Mouse (Mus musculus) thymus, adult 2 months (tissue): ENCODE data around the gene Ick.

ENCODE experiments used
- CTCF ChIP-seq: fragments of 200-500 bp; IDR thresholded peaks from 2 replicates; pipeline ENCODE4 v1.5.1; 2012; ENCODE audit warnings: mild to moderate bottlenecking, control low read depth, low read length, moderate library complexity, borderline replicate concordance; ENCODE audit not compliant: control insufficient read depth, poor library complexity, insufficient read depth; ENCODE audit errors: extremely low read depth
- POLR2A ChIP-seq: fragments of 200-500 bp; IDR thresholded peaks from 2 replicates; pipeline ENCODE4 v1.6.1; 2012; ENCODE audit warnings: mild to moderate bottlenecking, low read length, control low read depth, moderate library complexity; ENCODE audit not compliant: control insufficient read depth, poor library complexity, insufficient read depth; ENCODE audit errors: extremely low read depth

GRCm38 (mm10) chr9:78122939-78123712 is 14.1 kb downstream of the Ick start:
- TF ChIP-seq POLR2A (no peak), CTCF (no peak)
